Mouse (Mus musculus) lung, postnatal 14 days (tissue): ENCODE data around the gene Tenm2.

Source experiments
- DNase-seq: peaks from one replicate; pipeline ENCODE4 v3.0.0; 2021

The Tenm2 gene

DNA sequence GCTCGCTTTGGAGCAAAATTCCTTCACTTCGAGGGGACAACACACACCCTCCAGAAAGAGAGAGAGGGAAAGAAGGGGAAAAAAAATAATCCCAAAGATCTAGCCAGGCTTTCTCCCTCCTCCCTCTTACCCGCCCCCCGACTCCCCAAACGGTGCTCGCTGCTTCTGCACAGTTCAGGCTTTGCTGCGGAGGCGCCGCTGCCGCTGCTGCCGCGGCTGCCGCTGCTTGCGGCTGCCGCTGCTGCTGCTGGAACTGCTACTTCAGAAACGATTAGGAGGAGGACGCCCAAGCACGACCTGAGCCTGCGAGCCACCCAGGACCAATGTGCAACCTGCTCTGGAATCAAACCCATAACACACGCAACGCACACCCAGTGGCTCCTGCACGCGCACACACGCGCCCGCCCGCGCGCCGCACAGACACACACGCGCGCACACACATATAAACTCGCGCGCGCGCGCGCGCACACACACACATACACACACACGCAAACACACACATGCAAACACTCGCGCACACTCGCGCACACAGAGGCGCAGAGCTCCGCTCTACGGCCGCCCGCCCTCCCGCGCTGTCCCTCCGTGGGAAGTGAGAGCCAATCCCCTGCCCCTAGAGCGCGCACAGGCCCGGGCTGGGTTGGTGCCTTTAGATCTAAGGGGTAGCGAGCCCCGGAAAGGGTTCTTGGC lies at the start of gene Tenm2:
TSS of gene Tenm2 (minus strand) at position 51 of the 687 bp plus-strand sequence.
- DNase-seq = peak; percentile 10

DNA sequence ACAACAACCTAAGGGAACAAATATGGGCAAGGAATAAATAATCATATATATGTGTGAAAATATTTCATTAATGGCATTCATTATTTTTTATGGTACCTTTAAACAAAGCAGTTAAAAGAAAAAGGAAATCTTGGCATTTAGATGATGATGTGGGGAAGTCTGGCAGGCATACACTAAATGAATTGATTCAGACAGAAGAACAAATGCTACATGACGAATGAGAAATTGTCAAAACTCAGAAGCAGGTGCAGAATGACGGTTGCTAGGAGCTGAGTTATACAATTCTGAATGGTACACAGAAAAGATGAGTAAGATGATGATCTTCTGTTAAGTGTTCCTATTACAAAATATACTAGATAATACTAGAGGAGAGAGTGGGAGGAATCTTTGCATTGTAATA lies 49.4 kb upstream of the Tenm2 start:
- DNase-seq = no peak

DNA sequence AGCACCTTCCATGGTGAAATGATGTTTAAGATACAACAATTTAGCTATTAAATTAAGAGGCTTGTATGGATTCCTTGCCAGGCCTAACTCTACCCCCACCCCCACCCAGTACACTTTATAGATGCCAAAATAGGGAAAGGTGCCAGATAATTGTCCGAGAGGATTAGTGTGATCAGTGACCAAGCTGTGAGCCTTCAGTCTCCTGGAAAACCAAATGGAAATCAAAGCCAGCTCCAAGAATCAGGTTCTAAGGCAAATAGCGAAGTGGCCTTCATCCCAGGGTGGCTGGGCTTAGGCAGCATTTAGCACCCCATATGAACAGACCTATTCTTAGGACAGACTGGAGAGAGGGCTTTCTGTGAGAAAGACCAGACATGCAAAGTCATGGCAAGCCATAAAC lies 13.0 kb upstream of the Tenm2 start:
- no peak for DNase-seq

DNA sequence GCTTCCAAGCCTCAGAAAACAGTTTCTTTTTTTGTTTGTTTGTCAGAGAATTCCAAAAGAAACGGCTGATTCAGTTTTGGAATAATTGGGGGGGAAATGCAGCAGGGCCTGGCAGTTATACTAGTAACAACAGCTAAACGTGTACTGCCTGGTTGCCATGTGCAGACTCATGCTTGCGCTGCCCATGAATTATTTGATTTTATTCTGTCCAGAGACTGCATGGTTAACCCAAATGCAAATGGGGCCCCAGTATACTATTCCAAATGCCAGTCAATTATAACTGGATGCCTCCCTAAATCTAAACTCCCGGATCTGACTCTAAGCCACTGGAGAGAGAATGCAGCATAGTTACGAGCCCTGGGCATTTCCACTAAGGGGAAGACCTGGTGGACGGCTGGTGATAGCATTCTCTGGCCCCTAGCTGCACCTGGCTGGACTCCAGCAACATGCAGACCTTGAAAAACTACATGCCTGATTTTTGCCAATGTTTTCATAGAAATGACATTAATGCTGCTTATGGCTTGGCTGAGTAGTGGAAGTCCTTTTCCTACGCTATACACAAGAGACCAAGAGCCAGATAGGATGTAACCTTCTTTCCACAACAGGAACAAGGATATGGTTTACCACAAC lies 1.4 kb upstream of the Tenm2 start:
- DNase-seq = no peak

DNA sequence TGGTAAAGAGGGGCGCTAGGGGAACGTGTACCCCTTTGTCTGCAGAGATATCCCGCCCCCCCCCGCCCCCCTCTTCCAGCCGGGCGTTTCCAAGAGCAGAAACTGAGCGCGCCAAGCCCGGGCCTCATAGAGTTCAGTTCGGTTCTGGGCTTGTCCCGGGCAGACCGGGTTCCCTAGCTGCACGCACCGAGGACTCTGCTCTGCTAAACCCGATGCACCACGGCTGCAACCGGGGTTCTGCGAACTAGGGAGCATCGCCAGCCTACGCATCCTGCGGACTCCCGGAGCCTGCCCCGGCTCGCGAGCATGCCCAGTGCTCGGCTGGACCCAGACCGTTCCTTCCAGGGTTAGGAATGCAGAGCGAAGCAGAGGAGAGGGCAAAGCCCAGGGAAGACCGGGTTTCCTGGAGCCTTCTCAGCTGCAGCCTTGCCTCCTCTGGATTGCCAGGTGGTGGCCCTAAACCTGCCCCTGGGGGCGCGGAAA lies 878 bp upstream of the Tenm2 start:
- DNase-seq = peak; percentile 5

DNA sequence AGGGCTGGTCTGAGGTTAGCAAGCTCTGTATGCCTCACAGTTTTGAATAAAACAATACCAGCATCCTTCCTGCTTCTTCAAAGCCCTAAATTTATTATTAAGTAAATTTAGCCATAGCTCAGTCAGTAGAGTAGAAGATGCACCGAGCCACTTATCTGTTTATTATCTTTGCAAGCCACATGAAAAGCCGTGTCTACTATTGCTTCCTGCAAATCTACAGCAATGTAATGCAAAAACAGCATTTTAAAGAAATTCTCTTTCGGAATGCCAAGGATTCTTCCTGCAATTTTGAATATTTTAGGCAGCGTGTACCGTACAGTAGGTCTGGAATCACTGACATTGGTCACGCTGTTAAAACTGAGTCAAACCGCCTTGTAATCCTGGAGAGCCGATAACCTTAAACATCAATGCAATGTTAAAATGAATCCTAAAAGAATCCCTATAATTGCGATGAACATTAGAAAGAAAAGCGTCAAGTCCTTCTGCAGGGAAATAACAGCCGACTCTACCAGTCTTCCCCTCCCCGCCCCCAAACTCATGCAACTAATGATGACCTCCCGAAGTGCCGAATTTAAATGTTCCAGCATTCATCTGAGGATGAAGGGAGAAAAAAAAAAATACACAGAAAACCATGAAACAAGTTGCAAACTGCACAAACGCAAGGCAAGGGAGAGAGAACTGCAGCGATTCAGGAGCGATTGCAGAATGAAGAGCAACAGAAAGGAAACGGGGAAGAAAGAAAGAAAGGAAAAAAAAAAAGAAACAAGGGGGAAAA lies 556 bp downstream of the Tenm2 start:
- DNase-seq = no peak

DNA sequence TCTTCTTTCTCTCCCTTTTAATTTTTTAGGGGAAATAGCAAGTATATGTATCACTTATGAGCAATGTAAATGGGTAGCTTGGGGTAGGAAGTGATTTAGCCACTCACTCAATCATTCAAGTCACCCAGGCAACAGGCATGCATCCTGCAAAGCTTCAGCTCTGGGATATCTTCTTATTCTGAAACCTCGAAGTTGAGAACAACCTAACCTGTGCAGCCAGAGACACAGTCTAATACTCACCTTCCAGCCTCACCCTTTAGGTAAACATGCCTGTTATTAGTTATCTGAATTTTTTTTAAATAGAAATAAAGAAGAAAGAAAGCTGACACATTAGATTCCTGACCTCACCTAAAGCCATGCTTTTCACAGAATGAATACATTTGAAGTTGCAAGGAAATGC lies 8.4 kb downstream of the Tenm2 start:
- DNase-seq = no peak

DNA sequence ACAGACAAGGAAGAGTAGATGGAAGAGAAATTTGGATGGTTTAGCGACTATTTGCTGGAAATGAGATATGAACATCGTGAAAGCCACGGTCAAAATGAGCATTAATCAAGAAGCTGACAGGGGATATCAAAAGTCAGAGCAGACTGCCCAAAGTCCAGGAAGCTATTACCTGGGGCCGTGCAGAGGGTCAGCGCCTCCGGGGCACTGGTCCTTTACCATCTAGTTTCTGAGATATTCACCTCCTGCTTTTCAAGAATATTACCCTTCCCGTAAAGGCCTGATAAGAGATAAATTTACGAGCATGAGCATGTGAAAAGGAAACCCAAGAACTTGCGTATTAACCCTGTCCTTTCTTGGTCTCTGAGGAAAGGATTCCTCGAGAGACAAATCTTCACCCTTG lies 8.8 kb downstream of the Tenm2 start:
- DNase-seq = no peak

DNA sequence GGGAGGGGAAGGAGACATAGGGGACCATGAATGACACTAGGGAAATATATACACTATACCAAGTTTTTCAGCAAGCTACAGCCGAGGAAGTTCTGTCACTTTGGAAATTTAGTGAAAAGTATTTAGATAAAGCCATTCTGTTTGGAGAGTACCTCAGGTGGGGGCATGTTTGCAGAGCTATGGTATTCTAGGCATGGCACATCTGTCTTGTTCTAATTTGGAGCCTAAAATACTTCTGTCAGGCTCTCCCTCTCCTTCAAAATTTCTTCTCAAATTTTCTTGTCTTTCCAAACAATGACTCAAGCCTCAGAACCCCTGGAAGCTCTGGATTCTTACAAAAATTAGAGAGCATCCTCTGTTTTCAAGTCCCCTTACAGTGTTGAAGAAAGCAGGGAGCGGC lies 13.0 kb downstream of the Tenm2 start:
- DNase-seq = no peak

DNA sequence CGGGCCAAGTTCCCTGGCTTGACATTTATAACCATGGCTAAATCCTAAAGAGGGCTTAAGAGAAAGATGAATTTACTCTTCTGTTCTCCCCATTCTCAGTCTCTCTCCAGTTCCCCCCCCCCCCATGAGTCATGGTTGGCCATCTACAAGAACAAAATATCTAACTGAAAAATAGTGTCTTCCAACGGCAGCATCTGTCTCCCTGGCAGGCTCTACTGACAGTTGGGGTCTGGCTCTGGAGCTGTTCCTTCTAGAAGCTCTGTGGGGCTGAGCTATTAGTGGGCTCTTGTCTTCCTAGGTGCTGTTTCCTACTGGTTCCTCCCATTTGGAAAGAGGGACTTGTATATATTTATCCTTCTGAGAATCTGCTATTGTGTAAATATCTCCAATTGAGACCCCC lies 13.7 kb downstream of the Tenm2 start:
- DNase-seq = no peak

DNA sequence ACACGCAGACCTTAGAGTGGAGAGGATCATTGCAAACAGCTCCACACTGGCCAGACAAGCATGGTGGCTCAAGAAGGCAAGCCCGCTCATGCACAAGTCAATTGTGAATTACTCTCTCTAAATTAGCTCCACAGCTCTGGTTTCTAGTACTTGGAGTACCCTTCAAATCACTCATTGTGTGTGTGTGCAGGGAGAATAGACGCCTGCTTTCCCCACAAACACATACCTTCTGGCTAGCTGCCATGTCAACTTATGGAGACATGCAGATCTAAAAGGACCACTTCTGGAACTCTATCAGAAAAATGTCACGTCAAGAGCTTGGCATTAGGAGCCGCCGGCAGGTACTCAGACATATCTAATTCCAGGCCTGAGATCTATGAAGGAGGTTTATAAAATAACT lies 14.8 kb downstream of the Tenm2 start:
- DNase-seq = peak; percentile 7

DNA sequence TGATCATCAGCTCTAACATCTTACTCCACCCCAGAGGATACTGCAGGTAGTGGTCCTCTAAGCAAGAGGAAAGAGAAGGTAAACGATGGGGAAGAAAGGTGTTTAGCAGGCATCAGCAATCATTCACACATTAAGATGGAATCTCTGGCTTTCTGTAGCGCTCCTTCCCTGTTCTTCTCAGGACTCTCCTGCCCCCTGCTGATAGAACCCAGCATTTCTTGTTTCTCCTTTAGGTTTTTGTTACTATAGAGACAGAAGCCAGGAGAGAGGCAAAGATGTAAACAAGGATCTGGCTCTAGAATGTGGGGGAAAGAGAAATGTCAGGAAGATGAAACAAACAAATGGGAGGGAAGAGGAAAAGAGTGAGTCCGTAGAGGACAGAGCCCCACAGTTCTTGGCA lies 49.6 kb downstream of the Tenm2 start:
- peak; percentile 53 for DNase-seq

DNA sequence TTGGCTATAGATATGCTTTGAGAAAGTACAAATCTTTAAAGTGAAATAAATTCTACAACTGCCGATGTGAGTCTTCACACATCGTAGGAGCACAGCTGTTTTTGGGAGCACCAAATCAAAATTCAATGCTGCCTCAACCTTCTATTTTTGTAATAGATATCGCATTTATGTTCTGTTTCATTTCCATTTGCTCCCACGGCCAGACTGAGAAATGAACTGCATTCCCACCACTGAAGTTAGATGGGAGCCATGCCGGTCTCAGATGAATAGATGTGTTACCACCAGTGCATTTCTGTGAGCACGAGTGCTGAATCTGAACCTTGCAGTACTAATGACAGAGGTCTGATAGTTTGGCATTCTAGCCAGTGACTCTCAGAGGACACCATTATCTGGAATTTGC lies 58.3 kb downstream of the Tenm2 start:
- no peak for DNase-seq

DNA sequence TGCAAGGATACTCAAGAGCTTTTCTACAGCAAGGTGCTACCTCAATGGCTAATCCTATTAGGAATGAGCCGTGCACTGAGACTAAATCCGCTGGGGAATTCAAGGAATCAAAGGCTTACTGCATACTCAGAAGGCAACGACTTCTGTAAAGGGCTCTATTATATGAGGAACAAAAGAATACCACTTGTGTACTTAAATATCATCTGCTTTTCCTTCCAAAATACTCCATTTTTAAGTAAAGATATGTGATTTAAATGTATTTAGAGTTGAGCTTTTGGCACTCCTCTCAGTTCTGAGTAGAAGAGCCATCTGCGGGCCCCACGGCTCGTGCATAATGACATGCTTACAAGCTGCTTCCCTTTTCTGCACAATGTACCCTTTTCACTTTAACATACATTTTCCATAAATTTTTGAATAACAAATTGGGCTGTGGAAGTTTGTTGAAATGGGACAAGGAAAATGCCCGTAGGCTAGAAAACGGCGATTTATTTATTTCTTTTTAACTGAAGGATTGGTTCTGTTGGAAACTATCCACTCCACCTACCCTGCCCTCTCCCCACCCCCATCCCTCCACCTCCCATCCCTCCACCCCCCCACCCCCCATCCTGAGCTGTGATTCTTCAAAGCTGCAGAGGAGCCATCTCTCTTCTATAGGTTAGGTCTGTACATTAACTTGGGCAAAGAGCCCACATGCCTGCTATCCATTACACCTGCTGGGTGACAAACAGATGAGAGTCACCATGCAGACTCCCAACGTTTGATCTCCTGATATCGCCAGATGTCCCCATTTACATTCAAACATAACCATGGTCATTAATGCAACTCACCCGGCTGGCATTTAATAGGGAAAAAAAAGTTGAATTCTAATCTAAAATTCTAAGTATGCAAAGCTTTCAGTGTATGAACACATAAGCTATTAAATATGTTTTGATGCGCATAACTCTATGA lies 81.6 kb downstream of the Tenm2 start:
- DNase-seq = no peak

DNA sequence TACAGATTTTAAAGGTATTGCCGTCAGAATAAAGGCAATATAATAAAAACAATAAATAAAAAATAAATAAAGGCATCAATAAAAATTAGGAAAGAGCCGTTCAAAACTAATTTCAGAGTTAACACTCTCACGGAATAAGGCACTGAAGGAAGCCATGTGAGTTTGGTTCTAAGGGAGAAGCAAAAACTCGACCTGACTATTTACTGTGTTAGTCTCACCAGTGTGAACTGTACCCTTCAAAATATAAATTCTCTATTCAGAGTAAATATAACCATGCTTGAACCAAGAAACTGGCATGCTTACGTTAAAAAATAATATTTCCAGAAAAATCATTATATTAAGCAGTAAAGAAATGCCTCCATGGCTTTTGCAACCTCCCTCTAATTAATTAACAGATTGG lies 82.4 kb downstream of the Tenm2 start:
- DNase-seq = no peak

DNA sequence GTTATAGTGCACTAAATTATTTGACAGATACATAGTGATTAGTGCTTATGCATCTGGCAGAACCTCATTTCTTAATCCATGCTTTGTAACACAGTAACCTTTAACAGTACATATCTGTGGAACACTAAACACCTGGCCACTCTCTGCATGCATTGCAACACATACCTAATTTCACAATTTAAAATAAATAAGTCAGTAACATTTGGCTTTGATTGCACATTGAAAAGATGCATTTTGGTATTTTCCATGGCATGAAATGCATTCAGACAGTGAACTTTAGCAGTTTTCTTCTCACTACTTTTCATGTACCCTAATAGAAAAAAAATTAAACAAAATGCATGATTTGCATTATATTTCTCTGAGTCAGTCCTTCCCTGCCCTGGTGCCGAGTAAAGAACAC lies 85.8 kb downstream of the Tenm2 start:
- DNase-seq = no peak

DNA sequence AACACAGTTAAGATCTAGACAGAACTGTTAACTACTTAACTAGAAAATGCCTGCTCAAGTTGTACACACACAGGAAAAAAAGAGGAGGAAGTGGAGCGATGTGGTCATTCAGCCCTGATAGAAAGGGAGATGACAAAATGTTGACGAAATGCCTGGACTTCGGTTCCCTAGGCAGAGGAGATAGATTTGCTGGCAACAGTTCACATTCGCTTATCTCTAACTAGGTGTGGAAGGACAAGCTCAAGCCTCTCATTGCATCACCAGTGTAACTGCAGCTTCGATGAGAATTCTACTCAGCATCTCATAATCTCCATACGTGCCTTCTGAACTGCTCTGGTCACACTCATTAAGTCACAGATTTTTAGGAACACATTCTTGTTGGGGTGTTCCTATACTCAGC lies 91.8 kb downstream of the Tenm2 start:
- DNase-seq = peak; percentile 0

DNA sequence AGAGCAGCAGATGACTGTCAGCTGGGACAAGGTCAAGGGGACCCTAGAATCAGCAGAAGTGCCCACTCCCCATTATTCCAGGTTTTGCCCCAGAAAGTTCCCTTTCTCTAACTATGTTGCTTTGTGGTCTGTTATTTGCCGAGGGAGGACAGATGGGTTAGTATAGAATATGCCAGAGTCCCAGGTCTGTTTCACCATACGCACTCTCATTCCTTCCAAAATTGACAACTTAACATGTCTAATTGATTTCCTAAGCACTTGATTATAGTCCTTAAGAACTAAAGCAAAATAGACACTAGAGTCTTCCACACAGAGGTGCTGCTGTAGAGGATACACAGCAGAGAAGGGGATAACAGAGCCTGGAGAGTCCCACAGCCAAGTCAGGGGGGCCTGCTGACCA lies 92.3 kb downstream of the Tenm2 start:
- DNase-seq = no peak

DNA sequence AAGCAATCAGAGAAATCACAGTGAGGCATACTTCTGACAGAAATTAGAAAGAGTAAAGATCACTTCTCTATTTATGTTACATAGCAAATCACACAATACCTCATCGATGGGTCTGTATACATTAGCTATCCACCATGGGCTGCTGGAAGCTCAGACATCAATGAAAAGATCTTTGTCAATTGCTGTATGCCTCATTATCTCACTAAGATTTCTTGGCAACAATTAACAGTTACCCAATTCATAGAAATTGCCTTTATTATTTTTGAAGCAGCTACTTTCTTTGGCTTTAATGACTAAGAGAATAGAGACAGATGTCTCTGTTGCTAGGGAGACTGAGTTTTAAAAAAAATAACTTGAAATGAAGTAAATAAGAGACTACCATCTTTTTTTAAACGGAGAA lies 106.9 kb downstream of the Tenm2 start:
- DNase-seq = no peak

DNA sequence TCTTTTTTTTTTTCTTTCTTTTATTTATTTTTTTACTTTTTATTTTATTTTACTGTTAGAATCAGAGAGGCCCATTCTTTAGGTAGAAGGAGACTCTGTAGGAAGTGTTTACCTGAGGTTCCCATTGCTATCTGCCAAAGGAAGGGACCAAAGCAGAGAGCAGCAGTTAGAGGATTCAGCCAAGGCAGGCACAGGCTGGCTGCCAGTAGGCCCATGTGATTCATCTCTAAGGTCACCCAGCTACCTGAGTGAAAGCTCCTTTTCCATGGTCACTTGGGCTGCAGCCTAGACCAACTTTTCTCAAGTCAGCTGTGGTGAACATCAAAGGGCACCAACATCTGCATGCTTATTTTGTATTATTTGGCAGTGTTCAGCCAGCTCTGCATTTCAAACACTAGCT lies 117.7 kb downstream of the Tenm2 start:
- no peak for DNase-seq

DNA sequence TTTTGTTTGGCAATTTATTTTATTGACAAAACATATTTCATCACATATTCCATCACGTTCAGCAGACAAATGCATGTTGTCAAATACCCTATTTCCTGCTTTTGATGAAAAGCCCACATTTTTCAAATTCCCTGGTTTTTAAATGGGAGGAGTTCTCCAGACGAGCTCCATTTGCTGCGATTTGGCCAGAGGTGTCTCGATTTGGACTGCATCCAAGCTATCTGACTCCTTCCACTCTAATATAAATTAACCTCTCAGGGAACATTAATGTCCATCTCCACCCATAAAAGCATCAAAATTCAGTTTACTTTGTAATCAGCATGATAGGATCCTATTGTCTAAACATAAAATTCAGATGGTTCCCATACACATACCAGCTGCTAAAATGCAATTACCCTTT lies 120.6 kb downstream of the Tenm2 start:
- DNase-seq = no peak

DNA sequence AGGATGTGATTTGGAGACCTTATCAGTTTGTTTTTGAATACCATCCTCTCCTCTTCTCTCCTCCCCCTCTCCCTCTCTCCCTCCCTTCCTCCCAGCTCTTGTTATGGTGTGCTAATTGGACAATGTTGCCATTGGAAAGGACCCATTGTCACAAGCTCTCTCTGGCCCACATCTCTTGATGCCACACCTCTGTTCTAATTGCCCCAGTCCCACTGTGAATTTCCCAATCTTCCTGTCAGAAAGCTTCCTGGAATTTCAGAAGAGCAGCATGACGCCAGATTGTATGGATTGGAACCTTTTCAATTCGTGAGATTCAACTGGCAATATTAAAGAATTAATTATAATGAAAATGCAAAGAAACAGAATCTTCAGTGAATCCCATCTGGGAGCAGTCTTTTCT lies 128.7 kb downstream of the Tenm2 start:
- no peak for DNase-seq

DNA sequence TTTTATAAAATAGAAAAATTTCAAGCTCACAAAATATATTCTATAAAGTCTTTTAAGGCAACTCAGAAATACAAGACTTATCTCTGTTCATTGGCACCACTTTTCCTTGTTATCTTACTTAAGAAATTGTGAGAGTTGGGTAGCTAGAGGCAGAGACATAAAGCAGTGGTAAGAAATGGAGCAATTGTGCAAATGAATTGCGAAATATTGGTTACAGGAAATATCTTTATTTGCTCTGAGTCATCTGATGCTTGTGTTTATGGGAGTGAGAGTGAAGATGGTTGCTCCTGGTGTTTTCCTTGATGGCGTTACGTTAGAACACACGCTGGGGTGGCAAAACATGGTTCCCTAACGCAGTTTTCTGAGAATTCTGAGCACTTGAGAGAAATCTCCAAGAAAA lies 156.4 kb downstream of the Tenm2 start:
- DNase-seq = no peak
